Mouse (Mus musculus) adrenal gland, postnatal 10 days (tissue): Measurements from ENCODE around the gene 9430007A20Rik. TPM values are rescaled to one million over a fixed set of nuclear protein-coding genes. Genes with fewer than 3 reads are reported as not detected.
A peak's percentile ranks its signal among the peaks of the same experiment; 100 is the strongest.
"Not testable (repeated sequence)": the region's sequence is repeated elsewhere in the genome, so short reads cannot be mapped to it uniquely, and the experiment has no call there.

Experiments
- DNase-seq: peaks from one replicate; pipeline ENCODE4 v3.0.0; 2021; ENCODE audit warnings: mixed read lengths
- long read RNA-seq, 2 experiments: library from polyadenylated mRNA; stranded (forward); transcript quantifications; one replicate each; pipeline ENCODE4 v2.0.0; 2021
- total RNA-seq, 2 experiments: library from RNA; stranded (reverse); gene quantifications; 2 replicates each; pipeline ENCODE4 v1.2.3; 2021

The 9430007A20Rik gene
- not detected for total RNA-seq
- long read RNA-seq, experiment 1 = 0 reads
- long read RNA-seq, experiment 2 = 0 reads

DNA sequence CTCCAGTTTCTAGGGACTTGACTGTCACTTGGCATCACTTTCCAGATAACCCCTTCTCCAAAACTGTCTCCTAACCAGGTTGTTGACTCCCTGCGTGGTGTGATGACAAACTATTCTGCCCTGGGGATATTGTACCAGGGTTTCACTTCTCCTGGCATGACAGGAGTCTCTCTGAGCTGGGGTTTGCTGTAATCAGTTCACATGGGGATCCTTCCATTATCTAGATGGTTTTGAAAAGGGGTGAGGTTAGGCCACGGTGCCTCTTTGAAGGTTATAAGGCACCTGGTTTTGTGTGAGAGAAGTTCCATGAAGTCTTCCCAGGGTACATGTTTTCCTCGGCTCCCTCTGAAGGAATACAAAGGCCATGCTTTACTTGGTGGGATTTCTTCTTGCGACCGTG lies at the start of gene 9430007A20Rik:
TSS of gene 9430007A20Rik (plus strand) at position 301 of the 400 bp plus-strand sequence.
- no peak for DNase-seq

DNA sequence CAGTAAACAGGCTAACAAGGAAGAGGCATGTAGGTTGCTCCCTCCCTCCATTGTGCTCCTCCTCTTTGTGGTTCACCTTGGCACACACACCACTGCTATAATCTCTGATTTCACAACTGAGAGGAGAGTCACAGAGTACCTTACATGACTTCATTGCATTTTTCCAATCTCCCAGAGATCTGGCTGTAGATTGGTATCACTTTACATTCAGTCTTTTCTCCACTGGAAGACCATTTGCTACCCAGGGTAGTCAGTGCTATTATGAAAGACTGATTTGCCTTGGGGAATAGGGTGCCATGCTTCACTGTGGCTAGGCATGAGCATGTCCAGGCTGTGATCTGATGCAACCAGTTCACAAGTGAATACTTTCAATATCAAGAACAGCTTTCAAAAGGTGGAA lies 26.3 kb upstream of the 9430007A20Rik start:
- no peak for DNase-seq

DNA sequence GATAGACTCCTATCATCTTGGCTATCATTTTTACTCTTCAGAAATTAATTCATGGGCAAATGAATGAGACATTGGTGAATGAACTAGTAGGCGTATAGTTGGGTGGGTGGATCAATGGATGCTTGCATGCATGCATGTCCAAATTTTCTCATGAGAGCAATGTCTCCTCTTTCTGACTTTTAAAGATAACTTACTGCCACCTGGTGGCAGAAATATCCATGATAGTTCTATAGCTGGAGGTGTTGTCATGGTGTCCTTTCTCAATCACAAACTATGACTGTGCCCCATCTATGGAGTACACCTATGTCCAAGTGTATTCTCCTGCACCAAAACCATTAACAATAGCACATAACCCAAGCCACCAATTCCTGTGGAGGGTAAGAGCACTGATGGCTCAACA lies 13.1 kb upstream of the 9430007A20Rik start:
- DNase-seq = no peak

DNA sequence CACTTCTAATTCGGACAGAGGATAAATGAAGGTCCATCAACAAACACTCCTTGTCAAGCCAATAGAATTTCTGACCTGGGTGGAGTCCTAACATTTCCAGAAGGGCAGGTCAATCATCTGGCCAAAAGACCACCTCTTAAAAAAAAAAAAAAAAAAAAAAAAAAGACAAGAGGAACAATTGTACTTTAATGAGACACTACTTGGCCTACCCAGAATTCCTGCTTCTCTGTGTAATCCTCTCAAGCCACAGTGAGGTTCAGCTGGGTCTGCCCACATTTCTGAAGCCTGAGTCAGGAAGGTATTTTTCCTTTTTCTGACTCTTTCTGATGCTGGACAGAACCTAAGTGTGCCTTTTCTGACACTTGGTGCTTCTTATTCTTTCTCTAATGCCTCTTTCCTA lies 25.1 kb downstream of the 9430007A20Rik start:
- DNase-seq = no peak

DNA sequence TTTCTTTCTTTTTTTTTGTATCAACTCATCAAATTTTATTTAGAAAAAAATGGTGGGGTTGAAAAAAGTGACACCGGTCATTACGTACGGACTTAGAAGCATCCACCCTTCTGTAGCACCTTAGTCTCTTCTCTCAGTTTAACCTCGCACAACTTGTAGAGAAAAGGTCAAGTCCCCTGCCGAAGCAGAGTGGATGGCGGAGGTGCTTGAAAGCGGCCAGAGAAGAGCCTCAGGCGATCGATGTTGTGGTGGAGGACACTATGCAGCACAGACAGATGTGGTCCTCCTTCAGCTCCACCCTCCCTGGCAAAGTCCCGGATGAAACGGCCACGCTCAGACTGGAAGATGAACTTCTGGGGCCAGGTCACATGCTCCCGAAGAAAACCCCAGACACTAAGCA lies 25.7 kb downstream of the 9430007A20Rik start:
- DNase-seq = not testable (repeated sequence)

DNA sequence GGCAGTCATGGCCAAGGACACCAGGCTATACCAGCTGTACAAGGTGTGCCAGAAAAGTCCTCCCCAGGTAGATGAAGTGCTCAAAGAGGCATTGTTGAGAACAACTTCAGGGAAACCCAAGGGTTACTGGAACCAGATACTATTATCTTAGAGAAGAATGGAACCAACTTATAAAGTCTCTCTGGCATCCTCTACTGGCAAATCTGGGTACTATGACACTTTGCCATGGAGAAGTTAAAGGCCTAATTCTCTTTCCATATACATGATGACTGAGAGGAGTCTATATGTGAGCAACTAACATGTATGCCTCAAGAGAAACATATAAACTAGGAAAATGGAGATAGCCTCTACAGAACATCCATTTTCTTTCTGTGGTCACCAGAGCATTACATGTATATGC lies 31.5 kb downstream of the 9430007A20Rik start:
- DNase-seq = no peak

DNA sequence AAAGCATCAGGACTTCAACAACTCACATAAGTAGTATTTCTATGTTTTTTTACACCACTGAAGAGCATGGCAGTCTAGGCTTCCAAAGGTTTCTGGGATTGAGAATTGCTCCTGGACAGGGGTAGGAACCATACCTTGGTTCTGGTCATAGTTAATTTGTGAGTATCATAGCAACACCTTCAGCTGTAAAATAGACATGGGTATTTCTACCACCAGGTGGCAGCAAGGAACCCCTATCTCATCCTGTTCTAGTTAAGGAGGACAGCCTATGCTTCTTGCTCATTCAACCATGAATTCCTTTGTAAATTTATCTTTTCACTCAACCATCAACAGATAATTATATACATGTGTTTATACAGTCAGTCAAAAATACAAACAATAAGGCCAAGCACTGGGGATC lies 40.2 kb downstream of the 9430007A20Rik start:
- DNase-seq = peak; percentile 13

DNA sequence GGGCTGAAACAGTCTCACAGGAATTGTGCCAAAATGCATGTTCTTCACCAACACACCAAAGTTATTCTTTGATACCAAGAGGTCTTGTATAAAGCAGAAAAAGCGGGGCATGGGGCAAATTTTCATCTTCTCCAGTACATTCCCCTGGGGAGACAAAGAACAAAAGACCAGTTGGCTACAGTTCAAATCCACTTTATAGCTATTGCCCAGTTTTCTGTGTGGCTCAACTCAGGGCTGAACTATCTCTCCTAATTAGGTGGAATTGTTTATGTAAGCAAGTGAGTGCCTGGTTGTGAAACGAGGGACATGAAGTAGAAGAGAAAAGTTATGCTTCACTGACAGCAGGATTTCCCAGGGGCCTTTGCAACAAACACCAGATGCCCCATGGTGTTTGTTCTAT lies 41.6 kb downstream of the 9430007A20Rik start:
- no peak for DNase-seq

DNA sequence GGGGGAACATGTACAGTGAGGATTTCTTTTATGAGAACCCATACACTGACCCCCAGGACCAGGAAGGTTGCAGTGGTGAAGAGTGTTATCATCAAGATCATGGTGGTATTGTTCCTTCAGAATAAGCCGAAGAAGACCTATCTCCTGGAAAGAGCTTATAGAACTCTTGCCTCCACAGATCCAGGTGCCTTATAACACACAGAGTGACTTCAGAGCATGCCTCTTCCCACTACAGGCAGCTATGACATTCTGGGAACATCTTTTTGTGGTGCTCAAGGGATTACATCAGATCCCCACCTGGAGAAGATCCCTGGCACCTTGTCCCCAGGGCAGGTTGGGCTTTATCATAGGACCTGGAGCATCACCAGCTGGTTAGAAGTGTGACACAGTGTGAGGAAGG lies 45.4 kb downstream of the 9430007A20Rik start, which contains the start of gene Gm13124:
TSS of gene Gm13124 (minus strand) at position 101 of the 400 bp plus-strand sequence.
- no peak for DNase-seq

DNA sequence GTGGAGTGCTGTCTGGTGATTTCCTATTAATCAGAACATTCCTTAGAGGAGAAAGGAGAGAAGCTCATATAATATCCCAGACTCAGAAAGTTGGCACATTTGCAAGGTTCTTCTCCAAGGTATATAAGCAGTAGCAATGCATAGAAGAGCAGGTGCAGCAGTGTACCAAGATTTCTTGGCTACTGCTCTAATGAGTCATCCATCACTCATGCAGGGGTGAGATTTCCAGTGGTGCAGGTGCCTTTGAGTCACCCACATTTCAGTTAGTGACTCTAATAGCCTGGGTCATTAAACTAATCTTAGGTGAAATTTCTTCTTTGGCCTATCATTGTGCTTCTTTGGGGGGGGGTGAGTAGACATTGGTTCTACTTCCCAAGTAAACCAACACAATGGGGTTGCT lies 48.1 kb downstream of the 9430007A20Rik start:
- DNase-seq = no peak

Other genes with a start within 250 kb of the 9430007A20Rik start
- not detected for gene Pramel5, start 239.3 kb upstream of the 9430007A20Rik start, total RNA-seq
- gene Gm13128, start 189.6 kb upstream of the 9430007A20Rik start, total RNA-seq = not detected
- gene Gm13119, start 161.9 kb upstream of the 9430007A20Rik start, total RNA-seq = not detected
- not detected for gene Pramef20, start 141.9 kb upstream of the 9430007A20Rik start, total RNA-seq
- gene Pramef12, start 111.4 kb upstream of the 9430007A20Rik start, total RNA-seq = under 1 TPM in 1 of 2 experiments, not detected in 1; 0.12 TPM
- gene 1700012P22Rik, start 81.0 kb upstream of the 9430007A20Rik start, total RNA-seq = not detected
- gene Gm9944, start 66.5 kb upstream of the 9430007A20Rik start, total RNA-seq = not detected
- not detected for gene Aadacl3, start 56.1 kb upstream of the 9430007A20Rik start, total RNA-seq
- not detected for gene Gm13124, start 45.3 kb downstream of the 9430007A20Rik start, total RNA-seq
- gene Aadacl4, start 93.9 kb downstream of the 9430007A20Rik start, total RNA-seq = not detected
- gene Gm436, start 166.5 kb downstream of the 9430007A20Rik start, total RNA-seq = not detected
- gene Gm13178, start 201.6 kb downstream of the 9430007A20Rik start, total RNA-seq = not detected